Mouse (Mus musculus): ENCODE results near the gene Pcnx2.

- TF ChIP-seq CTCF (conservative IDR thresholded peaks at IDR 0.05; ENCODE audit: low read length), result no peak
- no peak for TF ChIP-seq NANOG (IDR thresholded peaks at IDR 0.05; ENCODE audit: borderline replicate concordance, low read length)
Observed at GRCm38 (mm10) chr8:125729746-125730145, 168.4 kb downstream of the Pcnx2 start, which contains the start of gene Ntpcr.
